Mouse (Mus musculus): ENCODE measurements around the gene Mrps23. TPM values are rescaled to one million over a fixed set of nuclear protein-coding genes. Genes with fewer than 3 reads are reported as not detected.
"Not testable (repeated sequence)": the region's sequence is repeated elsewhere in the genome, so short reads cannot be mapped to it uniquely, and the experiment has no call there.

Gene Mrps23
- total RNA-seq, 2 experiments from 2014 or later = 66.1 to 66.6 TPM

DNA sequence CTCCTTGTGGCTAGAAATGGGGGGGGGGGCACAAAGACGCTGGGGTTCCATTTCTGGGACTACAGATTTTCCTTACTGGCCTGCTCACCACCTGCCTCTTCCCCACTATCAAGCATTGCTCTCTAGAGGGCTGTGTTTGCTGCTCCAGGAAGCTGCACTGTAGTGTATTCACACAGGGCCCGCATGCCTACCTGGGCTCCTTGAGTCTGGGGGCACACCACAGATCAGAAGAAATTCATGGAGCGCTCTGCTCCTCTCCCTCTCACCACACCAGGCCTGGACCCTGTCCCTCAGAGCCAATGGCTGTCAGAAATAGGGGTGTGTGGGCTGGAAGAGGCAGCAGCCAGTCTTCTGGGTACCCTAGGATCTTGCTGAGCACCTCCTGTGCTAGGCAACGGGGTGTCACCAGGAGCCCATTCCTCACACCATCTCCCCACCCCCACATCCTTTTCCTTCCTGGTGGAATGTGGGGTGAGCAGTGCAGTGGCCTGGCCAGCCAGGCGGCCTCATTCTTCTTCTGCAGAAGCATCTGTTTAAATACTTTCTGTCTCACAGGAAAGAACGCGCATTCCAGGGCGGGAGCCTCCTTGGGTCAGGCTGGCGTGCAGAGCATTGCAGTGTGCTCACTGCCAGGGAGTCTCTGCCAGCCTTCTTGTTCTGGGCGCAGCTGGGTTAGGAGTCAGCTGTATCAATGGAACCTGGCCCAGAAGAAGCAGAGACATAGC is 31.4 kb upstream of the Mrps23 start:
- DNase-seq (ENCODE audit: extremely low spot score in 1 of 2, low spot score in 1 of 2) = no peak

DNA sequence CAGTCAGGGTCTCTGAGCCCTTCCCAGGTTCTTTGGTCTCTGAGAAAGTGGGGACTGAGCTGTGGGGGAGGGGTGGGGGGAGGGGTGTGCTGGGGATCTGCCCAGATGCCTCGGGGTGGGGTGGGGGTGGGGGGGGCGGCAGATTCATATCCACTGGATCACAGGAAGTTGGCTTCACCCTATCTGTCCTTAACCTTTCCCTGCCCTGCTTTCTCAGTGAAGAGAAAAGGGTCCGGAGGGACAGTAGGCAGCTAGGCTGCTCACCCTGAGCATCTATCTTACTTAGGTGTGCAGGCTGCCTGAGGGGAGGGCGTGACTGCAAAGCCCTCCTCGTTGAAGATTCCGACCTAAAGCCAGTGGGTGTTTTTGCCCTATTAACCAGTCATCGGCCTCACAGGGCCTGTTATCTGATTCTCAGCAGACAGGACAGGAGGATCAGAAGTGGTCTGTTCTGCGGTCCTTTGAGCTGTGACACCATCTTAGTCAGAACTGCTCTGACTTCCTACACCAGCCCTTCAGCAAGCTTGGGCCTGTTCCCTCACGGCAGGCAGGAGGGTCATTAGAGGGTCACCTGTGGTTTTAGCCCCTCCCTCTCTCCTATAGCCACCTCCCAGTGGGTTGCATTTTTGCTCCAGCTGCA is 30.7 kb upstream of the Mrps23 start:
- DNase-seq (ENCODE audit: extremely low spot score in 1 of 2, low spot score in 1 of 2) = no peak

DNA sequence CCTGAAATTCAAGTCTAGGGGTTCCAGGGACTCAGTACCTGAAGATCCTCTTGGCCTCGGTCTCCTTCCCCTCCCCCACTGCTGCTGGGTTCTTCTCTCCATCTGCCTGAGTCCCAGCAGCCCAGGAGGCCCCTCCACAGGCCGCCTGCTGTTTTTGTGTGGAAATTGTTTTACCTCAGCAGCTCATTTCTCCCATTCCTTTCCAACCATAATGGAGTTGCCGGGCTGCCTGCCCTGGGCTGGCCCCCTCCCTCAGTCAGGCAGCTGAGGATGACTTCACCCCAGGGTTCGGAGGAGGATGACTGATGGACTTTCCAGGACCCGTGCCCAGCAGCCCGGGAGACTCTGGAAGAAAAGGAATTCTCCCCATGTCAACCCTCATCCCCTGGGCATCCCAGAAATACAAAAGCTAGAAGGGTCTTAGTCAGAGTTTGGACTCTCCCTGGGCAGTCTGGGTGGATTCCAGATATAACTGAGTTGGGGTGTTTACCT is 23.7 kb upstream of the Mrps23 start:
- no peak for DNase-seq (ENCODE audit: extremely low spot score in 1 of 2, low spot score in 1 of 2)

DNA sequence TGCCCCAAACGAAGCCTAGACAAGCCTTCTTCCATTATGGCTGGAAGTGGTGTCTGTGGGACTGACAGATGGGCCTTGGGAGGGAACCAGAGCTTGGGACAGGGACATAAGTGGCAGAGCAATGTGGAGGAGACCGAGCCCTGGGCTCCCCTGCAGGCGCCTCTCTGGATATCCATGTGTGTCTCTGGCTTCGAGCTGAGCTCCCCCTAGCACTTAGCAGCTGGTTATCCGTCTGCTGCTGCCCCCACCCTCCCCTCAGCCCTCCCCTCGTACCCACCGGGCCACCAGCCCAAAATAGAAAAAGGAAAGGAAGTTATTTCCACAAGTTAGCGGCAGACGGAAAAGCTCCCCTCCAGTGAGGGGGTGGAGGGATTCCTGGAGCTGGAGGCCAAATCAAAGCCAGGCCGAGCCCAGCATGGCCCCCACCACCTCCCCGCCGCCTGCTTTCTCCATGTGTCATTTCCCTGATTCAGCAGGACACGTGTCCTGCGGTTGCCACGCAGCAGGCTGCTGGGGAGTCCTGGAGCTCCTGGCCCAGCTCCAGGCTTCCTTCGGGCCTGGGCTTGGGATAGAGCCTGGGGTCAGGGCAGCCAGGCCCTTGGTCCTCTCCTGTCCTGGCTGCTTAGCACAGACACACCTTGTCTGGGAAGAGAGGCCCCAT is 23.1 kb upstream of the Mrps23 start:
- DNase-seq (ENCODE audit: extremely low spot score in 1 of 2, low spot score in 1 of 2) = no peak

DNA sequence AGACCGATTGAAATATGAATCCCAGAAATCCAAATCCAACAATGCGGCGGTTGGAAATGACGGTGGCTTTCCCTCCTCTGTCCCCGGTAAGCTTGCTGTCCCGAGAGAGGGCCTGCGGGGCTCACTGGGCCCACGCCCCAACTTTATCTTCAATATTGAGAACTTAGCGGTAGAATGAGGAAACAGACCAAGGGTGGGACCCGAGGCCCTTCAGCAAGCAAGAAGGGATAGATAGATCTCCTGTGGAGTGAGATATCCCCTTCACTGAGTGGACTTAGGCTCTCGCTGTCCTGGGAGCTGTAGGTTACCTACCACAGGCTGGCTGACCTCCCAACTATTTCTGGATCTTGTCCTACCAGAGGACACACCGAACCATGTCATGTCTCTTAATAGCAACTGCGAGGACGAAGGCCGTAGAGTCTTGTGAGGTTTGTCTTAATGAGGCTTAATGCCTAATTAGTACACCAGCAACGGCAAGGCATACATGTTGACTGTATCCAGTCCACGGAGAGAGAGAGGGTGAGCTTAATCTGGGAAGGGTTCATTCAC is 19.5 kb upstream of the Mrps23 start:
- no peak for DNase-seq (ENCODE audit: extremely low spot score in 1 of 2, low spot score in 1 of 2)

DNA sequence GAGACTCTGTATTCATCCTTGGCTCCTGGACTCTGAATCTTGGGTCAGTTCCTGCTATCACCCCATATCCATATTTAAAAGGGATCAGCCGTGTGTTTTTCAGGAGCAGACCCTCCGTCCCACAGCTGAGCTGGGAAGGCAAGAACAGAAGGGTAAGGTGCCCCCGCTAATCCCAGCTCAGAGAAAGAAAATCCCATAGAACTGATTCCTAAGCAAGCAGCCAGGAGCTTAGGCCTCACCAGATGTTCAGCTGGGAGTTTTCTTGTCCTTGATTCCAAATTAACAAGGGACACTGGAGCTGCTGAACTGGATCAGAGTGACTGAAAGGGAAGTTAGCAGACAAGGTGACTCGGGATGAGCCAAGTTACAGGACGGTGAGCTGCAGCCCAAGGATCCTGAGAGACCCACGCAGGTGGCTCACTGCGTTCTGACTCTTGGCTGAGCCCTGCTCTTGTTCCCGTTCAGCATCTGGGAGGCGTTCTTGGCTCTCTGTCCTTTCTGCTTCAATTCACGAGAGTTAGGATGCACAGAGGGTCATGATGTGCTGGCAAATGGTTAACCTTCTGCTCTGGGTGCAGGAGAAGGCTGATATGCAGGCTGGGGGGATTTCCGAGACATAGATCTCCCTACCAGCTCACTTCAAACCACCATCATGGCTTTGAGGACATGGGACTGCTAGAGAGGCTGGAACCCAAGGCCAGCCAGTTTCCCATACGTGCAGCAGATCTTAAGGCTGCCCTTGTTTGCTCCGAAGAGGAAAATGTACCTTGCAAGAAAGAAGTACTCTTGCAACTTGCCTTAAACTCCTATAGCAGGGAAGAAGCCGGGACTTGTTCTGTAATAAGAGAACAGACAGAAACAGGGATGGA is 17.9 kb upstream of the Mrps23 start:
- DNase-seq (ENCODE audit: extremely low spot score in 1 of 2, low spot score in 1 of 2) = no peak

DNA sequence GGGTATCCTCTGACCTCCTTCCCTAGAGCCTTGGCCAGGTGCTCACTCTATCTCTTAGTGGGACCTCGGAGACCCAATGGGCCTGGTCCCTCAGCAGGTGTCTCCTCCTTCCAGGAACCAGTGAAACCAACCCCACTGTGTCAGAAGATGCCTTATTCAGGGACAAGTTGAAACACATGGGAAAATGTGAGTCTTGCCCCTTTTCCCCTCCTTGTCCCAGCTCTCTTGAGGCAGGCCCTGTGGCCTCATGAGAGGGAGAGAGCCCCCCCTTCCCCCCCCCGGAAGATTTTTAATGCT is 17.3 kb upstream of the Mrps23 start:
- DNase-seq (ENCODE audit: extremely low spot score in 1 of 2, low spot score in 1 of 2) = no peak

DNA sequence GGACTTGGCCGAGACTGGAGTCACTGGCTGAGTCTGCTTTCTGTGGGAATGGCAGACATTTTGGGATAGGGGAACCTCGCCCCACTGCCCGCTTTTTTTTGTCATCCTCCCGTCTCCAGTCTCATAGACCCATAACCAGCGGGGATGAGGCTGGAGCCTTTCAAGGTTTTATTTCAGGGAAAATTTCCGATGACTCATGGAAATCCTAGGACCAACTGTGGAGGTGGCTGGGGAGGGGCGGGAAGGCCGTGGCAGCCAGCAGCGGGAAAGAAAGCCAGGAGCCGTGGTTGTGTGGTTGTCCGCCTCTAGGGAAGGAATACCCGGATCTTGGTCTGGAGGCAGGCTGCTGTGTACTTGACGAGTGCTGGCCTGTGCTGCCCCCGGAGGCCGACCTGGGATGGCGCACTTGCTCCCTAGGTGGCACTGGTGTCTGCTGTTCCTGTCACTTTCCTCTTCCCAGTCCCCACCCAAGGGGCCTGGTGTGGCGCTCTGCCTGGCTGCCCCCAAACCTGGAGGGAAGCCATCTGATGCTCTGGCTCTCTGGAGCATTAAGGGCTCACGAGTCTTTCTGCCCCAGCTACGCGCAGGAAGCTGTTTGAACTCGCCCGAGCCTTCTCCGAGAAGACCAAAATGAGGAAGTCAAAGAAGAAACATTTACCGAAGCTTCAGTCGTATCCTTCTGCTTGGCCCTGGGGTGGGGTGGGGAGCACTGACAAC is 16.6 kb upstream of the Mrps23 start:
- peak; percentile 59 to 61 for DNase-seq (ENCODE audit: extremely low spot score in 1 of 2, low spot score in 1 of 2)

DNA sequence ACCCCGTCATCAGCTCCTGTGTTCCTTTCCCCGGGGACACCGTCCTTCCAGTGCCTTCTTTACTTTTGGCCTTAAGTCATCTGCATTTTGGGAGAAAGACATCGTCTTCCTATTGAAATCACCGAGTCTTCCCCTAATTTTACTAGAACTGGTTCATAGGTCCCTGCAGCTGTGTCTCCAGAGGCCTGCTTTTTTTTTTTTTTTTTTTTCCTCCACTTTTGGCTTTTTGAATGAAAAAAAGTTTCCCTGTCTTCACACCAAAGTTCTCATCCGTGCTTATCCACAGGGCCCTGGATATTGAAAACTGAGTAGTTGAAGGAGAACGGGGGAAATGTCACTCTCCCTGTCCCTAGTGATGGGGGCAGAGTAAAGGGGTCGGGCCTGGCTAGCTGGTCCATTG is 16.0 kb upstream of the Mrps23 start:
- no peak for DNase-seq (ENCODE audit: extremely low spot score in 1 of 2, low spot score in 1 of 2)

DNA sequence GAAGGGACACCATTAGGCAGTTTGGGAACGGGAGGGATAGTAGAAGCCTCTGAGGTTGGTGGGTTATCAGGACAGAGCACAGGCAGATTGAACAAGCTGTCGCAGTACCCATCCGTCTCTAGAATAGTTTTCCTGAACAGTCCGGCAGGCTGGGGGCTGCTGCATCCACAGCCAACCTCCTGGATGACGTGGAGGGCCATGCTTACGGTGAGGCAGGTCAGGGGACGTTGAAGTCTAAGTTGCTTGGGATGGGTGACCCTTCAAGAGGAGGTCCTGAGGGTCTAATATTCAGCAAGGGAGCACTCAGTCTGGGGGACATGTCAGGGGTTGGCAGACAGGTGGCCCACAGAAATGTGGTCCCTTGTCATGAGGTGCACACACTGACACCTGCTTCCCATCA is 15.6 kb upstream of the Mrps23 start:
- no peak for DNase-seq (ENCODE audit: extremely low spot score in 1 of 2, low spot score in 1 of 2)

DNA sequence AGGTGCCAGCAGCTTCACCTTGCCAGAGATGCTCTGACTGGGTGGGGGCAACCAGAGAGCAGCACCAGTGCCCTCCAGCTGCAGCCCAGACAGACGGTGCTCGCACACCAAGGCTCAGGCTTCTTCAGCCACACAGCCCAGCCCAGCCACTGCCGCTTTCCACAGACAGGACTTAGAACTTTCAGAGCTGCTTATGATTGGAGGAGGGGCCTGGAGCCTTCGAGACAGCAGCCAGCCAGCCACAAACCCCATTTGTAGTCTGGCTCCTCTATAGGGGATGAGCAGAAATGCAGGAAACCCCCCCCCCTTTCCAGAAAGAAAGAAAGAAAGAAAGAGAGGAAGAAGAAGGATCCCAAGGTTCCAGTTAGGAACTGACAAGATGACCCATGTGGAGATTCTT is 11.6 kb upstream of the Mrps23 start:
- no peak for DNase-seq (ENCODE audit: extremely low spot score in 1 of 2, low spot score in 1 of 2)

DNA sequence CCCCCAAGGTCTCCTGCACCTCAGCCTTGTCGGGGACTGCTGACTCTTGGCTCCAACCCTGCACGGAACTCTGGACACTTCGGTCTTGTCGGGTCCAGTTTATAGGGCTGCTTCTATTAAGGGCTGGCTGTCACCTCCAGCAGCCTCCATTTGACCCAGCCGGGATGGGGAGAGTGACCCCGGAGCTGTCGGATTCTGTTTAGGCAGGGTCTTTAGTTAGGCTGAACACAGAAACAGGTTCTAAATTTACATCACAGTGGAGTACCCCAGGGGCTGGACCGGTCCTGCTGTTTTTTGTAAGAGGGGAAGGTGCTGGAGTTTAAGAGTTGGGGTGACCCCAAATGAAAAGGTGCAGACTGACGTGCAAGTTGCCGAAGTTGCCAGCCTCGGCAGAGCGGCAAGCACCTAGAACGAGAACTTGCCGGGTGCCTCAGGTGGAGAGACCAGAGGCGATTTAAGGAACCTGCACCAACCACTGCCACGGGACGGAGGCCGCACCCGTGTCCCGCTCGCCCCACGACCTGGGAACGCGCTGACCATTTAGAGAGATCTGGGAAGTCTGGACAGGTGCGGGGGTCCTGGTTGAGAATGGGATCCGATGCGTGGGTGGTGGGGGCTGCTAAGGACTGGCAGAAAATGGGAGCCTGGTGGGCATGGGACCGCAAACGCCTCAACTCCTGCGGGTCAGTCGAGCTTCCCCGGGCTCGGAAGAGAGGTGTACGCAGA is 10.9 kb upstream of the Mrps23 start:
- DNase-seq (ENCODE audit: extremely low spot score in 1 of 2, low spot score in 1 of 2) = no peak

DNA sequence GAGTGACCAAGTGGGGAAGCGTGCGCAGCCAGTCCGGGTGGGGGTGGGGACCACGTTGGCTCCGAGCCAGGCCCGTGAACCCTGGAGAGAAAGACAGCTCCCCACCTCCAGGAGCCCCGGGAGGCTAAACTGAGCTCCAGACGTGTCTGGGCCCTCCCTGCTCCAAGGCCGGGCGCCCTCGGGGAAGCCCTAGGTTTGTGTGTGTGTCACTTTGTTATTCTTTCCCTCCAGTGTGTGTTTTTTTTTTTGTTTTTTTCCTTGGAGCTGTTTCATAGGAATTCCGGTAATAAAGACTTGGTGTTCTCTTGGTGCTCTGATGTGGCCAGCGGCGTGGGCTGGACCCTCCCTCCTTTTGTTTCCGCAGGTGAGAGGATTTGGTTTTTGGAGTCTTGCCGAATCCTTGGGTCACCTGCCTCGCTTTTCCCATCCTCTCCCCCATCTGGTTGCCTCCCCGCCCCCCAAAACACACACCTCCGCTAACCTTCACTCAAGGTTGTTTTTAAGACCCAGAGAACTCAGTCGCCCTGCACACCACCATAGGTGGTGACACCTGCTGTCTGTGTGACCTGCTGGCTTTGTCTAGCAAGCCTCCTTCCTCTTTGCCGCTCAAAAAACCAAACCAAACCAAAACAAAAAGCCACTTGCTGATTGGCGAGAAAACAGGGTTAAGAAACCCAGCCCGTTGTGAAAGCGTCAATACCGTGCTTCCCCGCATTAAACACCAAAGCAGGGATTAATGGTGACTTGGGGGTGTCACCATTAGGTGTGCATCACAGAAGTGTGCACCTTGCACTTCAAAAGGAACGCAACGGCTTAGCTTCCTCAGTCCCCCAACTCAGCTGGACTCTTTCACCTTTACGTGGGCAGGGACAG is 10.1 kb upstream of the Mrps23 start:
- no peak for DNase-seq (ENCODE audit: extremely low spot score in 1 of 2, low spot score in 1 of 2)

DNA sequence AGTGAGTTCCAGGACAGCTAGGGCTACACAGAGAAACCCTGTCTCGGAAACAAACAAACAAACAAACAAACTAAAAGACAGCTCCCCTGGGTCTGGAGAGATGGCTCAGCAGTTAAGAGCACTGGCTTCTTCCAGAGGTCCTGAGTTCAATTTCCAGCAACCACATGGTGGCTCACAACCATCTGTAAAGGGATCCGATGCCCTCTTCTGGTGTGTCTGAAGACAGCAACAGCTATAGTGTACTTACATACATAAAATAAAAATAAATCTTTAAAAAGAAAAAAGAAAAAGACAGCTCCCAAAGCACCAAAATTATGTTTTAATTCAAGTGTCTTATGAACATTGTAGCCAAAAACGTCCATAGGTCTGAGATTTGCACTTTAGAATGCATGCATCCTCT is 8.5 kb upstream of the Mrps23 start:
- not testable (repeated sequence) for DNase-seq (ENCODE audit: extremely low spot score in 1 of 2, low spot score in 1 of 2)

DNA sequence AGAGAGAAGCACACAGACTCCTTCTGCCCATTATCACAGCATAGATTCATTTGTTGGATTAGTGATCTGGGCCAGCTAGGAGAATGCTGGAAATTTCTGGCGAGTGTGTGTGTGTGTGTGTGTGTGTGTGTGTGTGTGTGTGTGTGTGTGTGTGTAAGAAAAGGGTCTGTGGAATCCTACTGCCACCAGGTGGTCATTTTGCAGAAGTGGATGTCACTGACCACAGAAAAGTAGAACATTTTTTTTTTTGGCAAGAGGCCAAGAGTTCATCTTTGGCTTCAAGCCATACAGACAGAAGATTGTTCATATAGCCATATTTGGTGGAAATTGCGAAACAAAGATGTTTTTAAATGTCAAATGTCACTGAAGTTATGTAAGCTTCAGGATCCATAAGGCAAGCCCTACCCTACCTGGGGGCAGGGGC is 7.0 kb upstream of the Mrps23 start:
- peak in 1 of 2 experiments; percentile 35 for DNase-seq (ENCODE audit: extremely low spot score in 1 of 2, low spot score in 1 of 2)

DNA sequence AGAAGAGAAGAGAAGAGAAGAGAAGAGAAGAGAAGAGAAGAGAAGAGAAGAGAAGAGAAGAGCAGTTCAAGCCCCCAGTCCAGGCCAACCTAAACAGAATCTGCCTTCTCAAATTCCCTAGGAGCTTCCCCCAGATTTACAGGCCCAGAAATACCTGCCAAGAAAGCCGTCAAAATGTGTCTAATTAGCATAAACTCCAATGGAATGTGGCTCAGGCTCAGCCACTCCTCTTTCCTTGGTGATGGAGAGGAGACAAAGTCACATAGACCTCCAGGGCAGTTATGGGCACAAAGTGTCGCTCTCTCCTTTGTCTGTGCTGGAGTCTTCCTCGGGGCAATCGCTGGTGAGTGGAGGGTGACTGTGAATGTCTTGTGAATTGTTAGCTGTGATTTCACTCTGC is 6.0 kb upstream of the Mrps23 start:
- DNase-seq (ENCODE audit: extremely low spot score in 1 of 2, low spot score in 1 of 2) = no peak

DNA sequence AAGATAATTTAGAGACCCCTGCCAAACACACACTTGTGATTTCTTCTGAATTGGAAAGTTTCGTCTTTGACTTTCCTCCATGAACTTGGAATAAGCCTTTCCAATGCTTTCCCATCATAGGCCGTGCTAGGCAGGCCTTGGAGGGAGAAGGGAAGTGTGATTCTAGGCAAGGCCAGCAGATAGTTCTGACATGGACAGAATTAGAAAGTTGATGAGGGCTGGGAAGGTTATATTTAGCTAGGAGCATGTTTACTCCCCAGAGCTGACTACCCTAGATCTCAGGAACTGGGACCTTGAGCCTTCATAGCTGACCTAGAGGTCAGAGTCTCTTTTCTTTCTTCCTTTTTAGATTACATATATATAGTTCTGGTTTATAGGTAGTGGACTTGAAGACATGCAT is 3.0 kb upstream of the Mrps23 start:
- DNase-seq (ENCODE audit: extremely low spot score in 1 of 2, low spot score in 1 of 2) = no peak

DNA sequence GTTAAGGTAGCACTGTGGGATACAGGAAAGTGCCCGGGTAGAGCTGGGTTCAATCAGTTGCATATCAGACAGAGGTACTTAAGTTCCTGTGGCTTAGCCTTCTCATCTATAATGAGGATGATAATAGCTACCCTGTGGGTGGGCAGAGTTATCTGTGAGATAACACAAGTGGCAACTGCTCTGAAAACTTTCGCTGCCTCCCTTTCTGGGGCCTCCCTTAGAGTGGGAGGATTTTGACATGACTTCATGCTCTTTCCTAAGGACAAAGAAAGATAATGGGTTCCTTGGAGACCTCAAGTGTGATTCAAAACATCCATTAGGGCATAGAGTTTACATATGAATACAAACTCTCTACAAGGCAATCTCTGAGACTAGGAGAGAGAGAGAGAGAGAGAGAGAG is 2.1 kb upstream of the Mrps23 start:
- no peak for DNase-seq (ENCODE audit: extremely low spot score in 1 of 2, low spot score in 1 of 2)

Data from layer of hippocampus, postnatal 25 days (tissue).